Mouse (Mus musculus): ENCODE data around the gene Gm10160.

GRCm38 (mm10) chr7:81864552-81864951 lies 9.0 kb upstream of the Gm10160 start:
- TF ChIP-seq POLR2A (IDR thresholded peaks at IDR 0.05; ENCODE audit: low read depth, low read length) = no peak
- no peak for TF ChIP-seq CTCF (IDR thresholded peaks at IDR 0.05; ENCODE audit: borderline replicate concordance, insufficient read depth, low read length)
